Mouse (Mus musculus) layer of hippocampus, adult 9-10 months (tissue): ENCODE results near the gene Wipi2.

Source experiments
- DNase-seq: peaks from one replicate; pipeline ENCODE4 v3.0.0; 2022; ENCODE audit warnings: low spot score

The Wipi2 gene

GRCm38 (mm10) chr5:142630224-142630623 lies 2.7 kb downstream of the Wipi2 start:
- no peak for DNase-seq

- no peak for DNase-seq
Measured at GRCm38 (mm10) chr5:142637823-142638222, 10.3 kb downstream of the Wipi2 start.

- no peak for DNase-seq
Measured at GRCm38 (mm10) chr5:142640088-142640487, 12.6 kb downstream of the Wipi2 start.

- no peak for DNase-seq
Measured at GRCm38 (mm10) chr5:142641331-142642051, 14.0 kb downstream of the Wipi2 start.

- no peak for DNase-seq
Measured at GRCm38 (mm10) chr5:142648162-142648561, 20.7 kb downstream of the Wipi2 start.

- DNase-seq = no peak
Measured at GRCm38 (mm10) chr5:142649460-142650050, 22.1 kb downstream of the Wipi2 start.

- no peak for DNase-seq
Measured at GRCm38 (mm10) chr5:142650390-142650789, 22.9 kb downstream of the Wipi2 start.

- no peak for DNase-seq
Measured at GRCm38 (mm10) chr5:142650794-142651497, 23.4 kb downstream of the Wipi2 start.

- no peak for DNase-seq
Measured at GRCm38 (mm10) chr5:142652266-142652665, 24.8 kb downstream of the Wipi2 start.

- no peak for DNase-seq
Measured at GRCm38 (mm10) chr5:142660656-142661434, 33.3 kb downstream of the Wipi2 start.

GRCm38 (mm10) chr5:142667921-142668320 lies 40.4 kb downstream of the Wipi2 start:
- no peak for DNase-seq

- DNase-seq = no peak
Measured at GRCm38 (mm10) chr5:142668556-142669263, 41.2 kb downstream of the Wipi2 start.

- no peak for DNase-seq
Measured at GRCm38 (mm10) chr5:142669726-142670125, 42.2 kb downstream of the Wipi2 start.

- DNase-seq = no peak
Measured at GRCm38 (mm10) chr5:142673082-142673481, 45.6 kb downstream of the Wipi2 start.

- DNase-seq = no peak
Measured at GRCm38 (mm10) chr5:142678141-142678571, 50.7 kb downstream of the Wipi2 start.

- DNase-seq = no peak
Measured at GRCm38 (mm10) chr5:142679065-142679464, 51.6 kb downstream of the Wipi2 start.

- DNase-seq = no peak
Measured at GRCm38 (mm10) chr5:142681911-142682310, 54.4 kb downstream of the Wipi2 start.

GRCm38 (mm10) chr5:142682529-142682928 lies 55.0 kb downstream of the Wipi2 start:
- no peak for DNase-seq

GRCm38 (mm10) chr5:142688866-142689265 lies 61.4 kb downstream of the Wipi2 start:
- DNase-seq = no peak

- no peak for DNase-seq
Measured at GRCm38 (mm10) chr5:142690343-142690742, 62.8 kb downstream of the Wipi2 start.

GRCm38 (mm10) chr5:142692248-142692647 lies 64.8 kb downstream of the Wipi2 start, which contains the start of gene Slc29a4:
Gene Slc29a4 (plus strand): TSS chr5:142692512.
- DNase-seq = no peak
